Mouse (Mus musculus) MEL (cell line): ENCODE data around the gene Foxo3.
A peak's percentile ranks its signal among the peaks of the same experiment; 100 is the strongest.

ENCODE experiments used
- CTCF ChIP-seq, 3 experiments: IDR thresholded peaks in 2 of 3; conservative IDR thresholded peaks in 1 of 3; 2 replicates each; pipeline ENCODE4 v1.5.1; 2011 to 2012; ENCODE audit warnings: low read length in 3 of 3, low read depth in 2 of 3, mild to moderate bottlenecking in 2 of 3, improper control_type of control experiment in 1 of 3, inconsistent platforms in 1 of 3, mixed read lengths in 1 of 3, moderate library complexity in 1 of 3; ENCODE audit not compliant: control insufficient read depth in 1 of 3, insufficient read depth in 1 of 3, poor library complexity in 1 of 3, severe bottlenecking in 1 of 3
- E2F4 ChIP-seq: IDR thresholded peaks from 2 replicates; pipeline ENCODE4 v1.6.1; 2011; ENCODE audit warnings: low read depth, low read length, improper control_type of control experiment, borderline replicate concordance
- EP300 ChIP-seq, 2 experiments: IDR thresholded peaks; 2 replicates each; pipeline ENCODE4 v1.6.1; 2011; ENCODE audit warnings: improper control_type of control experiment in 2 of 2, low read length in 2 of 2, low read depth in 1 of 2, mild to moderate bottlenecking in 1 of 2
- GATA1 ChIP-seq: IDR thresholded peaks from 2 replicates; pipeline ENCODE4 v1.6.1; 2011; ENCODE audit warnings: low read depth, low read length, improper control_type of control experiment
- POLR2A ChIP-seq, 2 experiments: IDR thresholded peaks; 2 replicates each; pipeline ENCODE4 v1.6.1; 2011 to 2012; ENCODE audit warnings: low read length in 2 of 2, mild to moderate bottlenecking in 2 of 2, control low read depth in 1 of 2, improper control_type of control experiment in 1 of 2, low read depth in 1 of 2, moderate library complexity in 1 of 2; ENCODE audit not compliant: control insufficient read depth in 1 of 2, insufficient read depth in 1 of 2, poor library complexity in 1 of 2
- POLR2AphosphoS5 ChIP-seq: IDR thresholded peaks from 2 replicates; pipeline ENCODE4 v1.6.1; 2012; ENCODE audit warnings: low read depth, borderline replicate concordance, mild to moderate bottlenecking, inconsistent platforms, low read length, moderate library complexity, mixed read lengths
- USF2 ChIP-seq, 2 experiments: IDR thresholded peaks; 2 replicates each; pipeline ENCODE4 v1.6.1; 2011 to 2012; ENCODE audit warnings: improper control_type of control experiment in 2 of 2, low read length in 2 of 2, borderline replicate concordance in 1 of 2, inconsistent platforms in 1 of 2, low read depth in 1 of 2, mild to moderate bottlenecking in 1 of 2; ENCODE audit not compliant: insufficient read depth in 1 of 2
- ZC3H11A ChIP-seq: IDR thresholded peaks from 2 replicates; pipeline ENCODE4 v1.6.1; 2012; ENCODE audit warnings: low read depth, mild to moderate bottlenecking, inconsistent platforms, low read length, improper control_type of control experiment

- TF ChIP-seq ZC3H11A: no peak
- no peak for TF ChIP-seq POLR2AphosphoS5
- TF ChIP-seq CTCF (IDR thresholded peaks at IDR 0.05 in 2 of 3, conservative IDR thresholded peaks at IDR 0.05 in 1 of 3; ENCODE audit: control insufficient read depth in 1 of 3, insufficient read depth in 1 of 3, low read depth in 2 of 3, low read length in 3 of 3, poor library complexity in 1 of 3, severe bottlenecking in 1 of 3): no peak
- no peak for TF ChIP-seq EP300 (IDR thresholded peaks at IDR 0.05; ENCODE audit: low read depth in 1 of 2, low read length in 2 of 2)
- no peak for TF ChIP-seq GATA1
- no peak for TF ChIP-seq E2F4
- TF ChIP-seq POLR2A (IDR thresholded peaks at IDR 0.05; ENCODE audit: control insufficient read depth in 1 of 2, insufficient read depth in 1 of 2, low read depth in 1 of 2, low read length in 2 of 2, poor library complexity in 1 of 2): no peak
- 0 out of 4 replicates have a peak, but pooled peaks of 1 of the 2 experiments have one; percentile 35 for TF ChIP-seq USF2 (IDR thresholded peaks at IDR 0.05; ENCODE audit: borderline replicate concordance in 1 of 2, insufficient read depth in 1 of 2, low read depth in 1 of 2, low read length in 2 of 2)
Measured at GRCm38 (mm10) chr10:42306422-42306821, 29.9 kb upstream of the Foxo3 start.
